ENCODE assay signal across 8 mouse cellular contexts in the genomic region with DNA sequence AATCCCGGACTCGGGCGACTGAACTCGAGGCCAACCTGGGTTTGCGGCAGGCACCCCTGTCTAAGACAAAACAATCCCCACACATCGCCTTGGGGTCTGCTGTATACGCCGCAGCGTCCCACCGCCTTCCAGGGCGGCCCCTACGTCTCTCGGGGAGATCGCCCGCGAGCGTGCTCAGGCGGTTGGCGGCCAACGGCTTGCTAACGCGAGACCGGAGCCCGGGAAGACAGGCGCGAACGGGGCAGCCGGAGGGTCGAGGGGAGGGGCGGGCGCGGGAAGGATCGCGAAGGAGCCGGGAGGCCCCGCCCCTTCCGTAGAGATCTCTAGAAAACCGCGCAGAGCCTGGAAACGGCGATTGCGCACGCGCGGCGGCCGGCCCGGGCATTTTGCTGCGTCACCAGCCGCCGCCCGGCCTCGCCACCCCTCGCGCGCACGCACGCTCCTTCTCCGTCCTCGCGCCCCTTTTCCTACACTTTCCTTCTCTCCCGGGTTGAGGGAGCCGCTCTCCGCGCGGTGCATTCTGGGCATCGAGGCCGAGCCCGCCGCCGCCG. TPM values are rescaled to one million over a fixed set of nuclear protein-coding genes. Genes with fewer than 3 reads are reported as not detected.
DNase-seq lines count a peak whose midpoint lies in the region; ATAC-seq and TF ChIP-seq lines count a peak whose summit lies in the region.

Gene Ptges3, plus strand, starts transcription at position 354 of the 551 bp plus-strand sequence.

- no peaks in the 10 kb centered on the region for H3K9me3 ChIP-seq in E14TG2a.4 (ENCODE audit: low read length)
- H3K9me3 ChIP-seq in forebrain, embryonic 13.5 days (replicated peaks) = no peaks in the 10 kb centered on the region
- H3K9me3 ChIP-seq in liver, postnatal 0 days (ENCODE audit: low read length) = no peaks in the 10 kb centered on the region
- no peaks in the 10 kb centered on the region for H3K9me3 ChIP-seq in neural tube, embryonic 14.5 days (ENCODE audit: control insufficient read depth, low read length)

- H3K36me3 ChIP-seq in E14TG2a.4 (ENCODE audit: insufficient read depth, low read length) = peaks cover 32% of the 10 kb centered on the region
- peaks cover 10% of the 10 kb centered on the region; the same call in 1 of the 2 replicates for H3K36me3 ChIP-seq in forebrain, embryonic 13.5 days (ENCODE audit: poor library complexity, severe bottlenecking)
- peaks cover 7% of the 10 kb centered on the region; the same call in 1 of the 2 replicates for H3K36me3 ChIP-seq in liver, postnatal 0 days (replicated peaks; ENCODE audit: insufficient read depth, low read length)
- H3K36me3 ChIP-seq in neural tube, embryonic 14.5 days (ENCODE audit: control insufficient read depth, insufficient read depth, low read length) = no peaks in the 10 kb centered on the region

- TF ChIP-seq EP300 in liver, postnatal 0 days (IDR thresholded peaks at IDR 0.05; ENCODE audit: low read depth) = 0 out of 2 replicates have a peak, but pooled peaks have one; percentile 19

- ATAC-seq in forebrain, embryonic 13.5 days = peak; percentile 93
- peak; percentile 88 for ATAC-seq in liver, postnatal 0 days
- peak; percentile 91 for ATAC-seq in neural tube, embryonic 14.5 days (ENCODE audit: low read depth)

- peak within 1 kb of the TSS; percentile 77 for H3K4me2 ChIP-seq in forebrain, embryonic 13.5 days
- H3K4me2 ChIP-seq in liver, postnatal 0 days (ENCODE audit: low read depth, low read length) = peak within 1 kb of the TSS; percentile 99
- H3K4me2 ChIP-seq in neural tube, embryonic 14.5 days (ENCODE audit: low read depth, low read length) = peak within 1 kb of the TSS; percentile 96

- intact Hi-C loops in heart, postnatal 10 days (cut with DNase I) = loop anchor here (2.0 kb wide), 1 partner anchor 24 kb away; the partner anchor contains the start of gene Naca

- H3K4me1 ChIP-seq in E14TG2a.4 (replicated peaks; ENCODE audit: low read depth, low read length) = peaks cover 46% of the 10 kb centered on the region
- peaks cover 33% of the 10 kb centered on the region for H3K4me1 ChIP-seq in forebrain, embryonic 13.5 days
- H3K4me1 ChIP-seq in liver, postnatal 0 days (ENCODE audit: insufficient read depth) = peaks cover 37% of the 10 kb centered on the region
- peaks cover 16% of the 10 kb centered on the region for H3K4me1 ChIP-seq in neural tube, embryonic 14.5 days (ENCODE audit: control insufficient read depth, insufficient read depth, low read length)

- H3K4me3 ChIP-seq in E14TG2a.4 (replicated peaks; ENCODE audit: low read length) = peak within 1 kb of the TSS; percentile 98
- H3K4me3 ChIP-seq in forebrain, embryonic 13.5 days = peak within 1 kb of the TSS; percentile 77
- H3K4me3 ChIP-seq in liver, postnatal 0 days (ENCODE audit: low read depth, low read length) = peak within 1 kb of the TSS; percentile 69
- H3K4me3 ChIP-seq in neural tube, embryonic 14.5 days (ENCODE audit: low read depth, low read length) = peak within 1 kb of the TSS; percentile 87

- H3K27ac ChIP-seq in forebrain, embryonic 13.5 days = peak within 1 kb of the TSS; percentile 99
- H3K27ac ChIP-seq in liver, postnatal 0 days (ENCODE audit: low read depth) = peak within 1 kb of the TSS; percentile 92
- peak within 1 kb of the TSS; percentile 98 for H3K27ac ChIP-seq in neural tube, embryonic 14.5 days (ENCODE audit: low read depth, low read length)

- no peak for TF ChIP-seq CTCF in E14TG2a.4 (conservative IDR thresholded peaks at IDR 0.05; ENCODE audit: low read length)
- no peak for TF ChIP-seq CTCF in liver, postnatal 0 days (IDR thresholded peaks at IDR 0.05; ENCODE audit: low read depth)

- DNase-seq in c-Kit-positive CD71-positive TER-119-positive erythroid progenitor cells, embryonic 14.5 days (ENCODE audit: low spot score) = peak; percentile 94
- DNase-seq in heart, postnatal 10 days = peak; percentile 98
- DNase-seq in large intestine, adult 2 months (ENCODE audit: low read depth, low spot score) = peak; percentile 70
- DNase-seq in liver, postnatal 0 days = peak; percentile 98
- peak; percentile 99 for DNase-seq in testis, postnatal 10 days (ENCODE audit: low spot score)

- WGBS in forebrain, embryonic 13.5 days = under 1% methylated on average over 62 of the region's 72 CpGs
- under 1% methylated on average over 63 of the region's 72 CpGs for WGBS in large intestine, adult 2 months
- 0% methylated on average over 50 of the region's 72 CpGs for WGBS in liver, postnatal 0 days (ENCODE audit: insufficient replicate concordance)
- WGBS in neural tube, embryonic 14.5 days = under 1% methylated on average over 47 of the region's 72 CpGs

- peaks cover 3% of the 10 kb centered on the region; the same call in 1 of the 2 replicates for H3K27me3 ChIP-seq in E14TG2a.4 (ENCODE audit: insufficient read depth, low read length)
- H3K27me3 ChIP-seq in forebrain, embryonic 13.5 days = no peaks in the 10 kb centered on the region
- no peaks in the 10 kb centered on the region for H3K27me3 ChIP-seq in liver, postnatal 0 days (ENCODE audit: insufficient read depth, low read length)
- H3K27me3 ChIP-seq in neural tube, embryonic 14.5 days (ENCODE audit: control insufficient read depth, insufficient read depth, low read length) = no peaks in the 10 kb centered on the region

- H3K9ac ChIP-seq in forebrain, embryonic 13.5 days = peak within 1 kb of the TSS; percentile 88
- peak within 1 kb of the TSS; percentile 83 for H3K9ac ChIP-seq in liver, postnatal 0 days (replicated peaks)
- peak within 1 kb of the TSS; percentile 81 for H3K9ac ChIP-seq in neural tube, embryonic 14.5 days (replicated peaks; ENCODE audit: low read depth, low read length)

RNA-seq across cellular contexts. Expression of gene Ptges3, which starts in this region (rescaled TPM):
- polyA plus RNA-seq in forebrain, embryonic 13.5 days (2015; fragmentation: Nextera tagmentation; extraction: Ambion mirVana) = 562 and 583 TPM in 2 replicates
- total RNA-seq in heart, postnatal 10 days (2021) = 10 to 100 TPM; 91.9 to 99.8 TPM
- 23.0 and 23.4 TPM in 2 replicates for polyA plus RNA-seq in large intestine, adult 2 months (2012; rRNA removed)
- polyA plus RNA-seq in liver, postnatal 0 days (2015; fragmentation: Nextera tagmentation; extraction: Ambion mirVana) = 193 and 194 TPM in 2 replicates
- 381 and 396 TPM in 2 replicates for polyA plus RNA-seq in neural tube, embryonic 14.5 days (2014; fragmentation: Nextera tagmentation; extraction: Ambion mirVana)

Comparison
In these comparisons a context has a peak if more than half of its experiments do, and no peak if none do; other contexts are left out.
1. Peak in every context shown above with its lines: DNase-seq, ATAC-seq, H3K4me3 ChIP-seq and H3K27ac ChIP-seq.